Mouse (Mus musculus) T-helper 2 cell (primary cell): ENCODE results near the gene Smad6.

ENCODE experiments used
- in situ Hi-C: fragments of 300-600 bp; cut with MboI, MseI; formaldehyde crosslinking; loops from one replicate; pipeline ENCODE4 v1.15.1; 2025; ENCODE audit warnings: high pct_unique_total_duplicates

Gene Smad6

DNA sequence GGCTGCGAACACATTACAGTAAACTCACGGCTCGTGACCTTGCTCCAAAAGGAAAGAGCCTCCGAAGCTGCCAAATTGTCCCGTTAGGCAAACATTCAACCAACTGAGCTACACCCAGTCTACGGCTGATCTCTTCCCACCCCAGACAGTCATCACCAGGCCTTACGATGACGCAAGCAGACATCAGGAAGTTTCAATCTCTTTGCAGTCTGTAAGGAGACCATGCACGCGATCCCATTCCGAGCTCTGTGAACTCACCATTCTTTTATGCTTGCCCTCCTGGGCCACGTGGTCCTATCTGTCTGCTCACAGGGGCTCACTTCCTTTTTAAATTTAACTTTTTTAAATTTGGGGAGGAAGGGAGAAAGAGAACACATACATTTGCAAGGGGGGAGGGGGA lies 32.6 kb downstream of the Smad6 start:
- in situ Hi-C loops = no loop called here

DNA sequence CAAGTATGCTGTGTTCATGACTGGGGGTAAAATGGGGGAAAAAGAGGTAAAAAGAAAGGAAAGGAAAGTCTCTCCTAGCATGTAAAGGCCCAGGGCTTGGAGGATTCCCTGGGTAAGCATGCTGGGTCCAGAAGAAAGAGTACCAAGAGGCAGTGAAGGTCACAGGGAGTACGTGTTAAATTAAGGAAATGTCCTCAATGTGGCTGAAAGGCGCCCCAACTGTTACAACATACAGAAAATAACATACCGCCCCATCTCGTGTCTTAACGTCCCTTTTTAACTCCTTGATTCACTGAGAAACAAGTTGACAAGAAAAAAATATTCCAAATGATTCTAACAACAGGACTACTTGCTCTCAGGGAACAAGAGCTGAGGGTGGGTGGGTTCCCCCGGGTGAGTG lies 36.7 kb downstream of the Smad6 start:
- in situ Hi-C loops = no loop called here

DNA sequence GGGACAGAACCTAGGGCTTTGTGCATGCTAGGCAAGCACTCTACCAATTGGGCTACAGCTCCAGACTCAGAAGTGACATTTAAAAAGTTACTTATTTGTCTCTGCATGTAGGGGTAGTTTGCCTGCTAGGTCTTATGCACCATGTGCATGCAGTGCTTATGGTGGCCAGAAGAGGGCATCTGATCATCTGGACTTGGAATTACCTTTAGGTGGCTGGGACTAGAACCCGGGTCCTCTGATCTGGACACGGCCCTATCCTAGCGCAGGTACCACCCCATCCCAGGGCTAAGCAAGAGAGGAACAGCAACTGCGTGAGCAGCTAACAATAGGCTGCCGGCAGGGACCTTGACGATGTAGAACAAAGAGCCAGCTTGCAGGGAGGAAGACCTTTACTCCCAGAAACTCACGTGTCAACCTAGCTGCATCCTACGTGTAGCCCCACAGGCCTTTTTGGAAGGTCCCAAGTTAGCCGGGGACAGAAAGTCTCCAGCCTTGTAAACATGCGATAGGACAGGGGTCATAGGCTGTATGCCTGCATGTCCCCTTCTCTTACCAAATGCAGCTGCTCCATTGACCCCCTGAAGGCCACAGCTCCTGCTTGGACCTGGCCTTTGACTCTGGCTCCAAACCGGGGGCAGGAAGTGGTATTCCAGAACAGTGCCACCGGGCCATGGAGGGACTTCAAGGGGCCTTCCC lies 38.8 kb downstream of the Smad6 start:
- in situ Hi-C loops = no loop called here

DNA sequence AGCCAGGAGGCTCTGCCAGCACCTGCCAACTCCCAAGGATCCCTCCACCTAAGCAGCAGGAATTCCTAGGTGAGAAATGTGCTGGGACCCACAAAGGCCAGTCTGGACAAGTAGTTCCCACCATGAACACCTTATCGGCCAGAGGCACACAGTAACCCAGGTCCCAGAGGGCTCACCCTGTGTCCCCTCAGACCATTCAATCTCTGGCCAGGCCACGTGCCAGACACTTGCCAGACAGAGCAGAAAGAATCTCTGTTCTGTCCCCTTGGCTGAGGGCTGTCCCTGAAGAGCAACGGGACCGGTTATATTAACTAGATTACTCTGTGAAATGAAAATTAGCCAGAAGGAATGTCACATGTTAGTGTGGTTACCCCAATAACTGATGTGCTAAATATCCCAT lies 39.9 kb downstream of the Smad6 start:
- in situ Hi-C loops = no loop called here

DNA sequence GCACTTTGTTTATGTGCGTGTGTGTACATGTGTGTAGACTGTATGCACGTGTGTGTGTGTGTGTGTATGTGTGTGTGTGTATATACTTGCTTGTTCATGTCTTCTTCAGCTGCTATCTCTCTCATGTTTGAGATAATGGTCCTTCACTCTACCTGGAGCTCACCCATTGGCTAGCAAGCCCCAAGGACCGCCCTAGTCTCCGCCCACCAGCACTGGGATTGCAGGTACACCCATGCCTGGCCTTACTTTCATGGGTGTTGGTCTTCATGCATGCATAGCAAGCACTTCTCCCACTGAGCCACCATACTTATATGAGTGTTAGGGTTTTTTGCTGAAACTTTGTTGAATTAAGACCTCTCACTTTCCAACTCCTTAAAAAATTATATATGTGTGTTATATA lies 40.5 kb downstream of the Smad6 start:
- in situ Hi-C loops = no loop called here

DNA sequence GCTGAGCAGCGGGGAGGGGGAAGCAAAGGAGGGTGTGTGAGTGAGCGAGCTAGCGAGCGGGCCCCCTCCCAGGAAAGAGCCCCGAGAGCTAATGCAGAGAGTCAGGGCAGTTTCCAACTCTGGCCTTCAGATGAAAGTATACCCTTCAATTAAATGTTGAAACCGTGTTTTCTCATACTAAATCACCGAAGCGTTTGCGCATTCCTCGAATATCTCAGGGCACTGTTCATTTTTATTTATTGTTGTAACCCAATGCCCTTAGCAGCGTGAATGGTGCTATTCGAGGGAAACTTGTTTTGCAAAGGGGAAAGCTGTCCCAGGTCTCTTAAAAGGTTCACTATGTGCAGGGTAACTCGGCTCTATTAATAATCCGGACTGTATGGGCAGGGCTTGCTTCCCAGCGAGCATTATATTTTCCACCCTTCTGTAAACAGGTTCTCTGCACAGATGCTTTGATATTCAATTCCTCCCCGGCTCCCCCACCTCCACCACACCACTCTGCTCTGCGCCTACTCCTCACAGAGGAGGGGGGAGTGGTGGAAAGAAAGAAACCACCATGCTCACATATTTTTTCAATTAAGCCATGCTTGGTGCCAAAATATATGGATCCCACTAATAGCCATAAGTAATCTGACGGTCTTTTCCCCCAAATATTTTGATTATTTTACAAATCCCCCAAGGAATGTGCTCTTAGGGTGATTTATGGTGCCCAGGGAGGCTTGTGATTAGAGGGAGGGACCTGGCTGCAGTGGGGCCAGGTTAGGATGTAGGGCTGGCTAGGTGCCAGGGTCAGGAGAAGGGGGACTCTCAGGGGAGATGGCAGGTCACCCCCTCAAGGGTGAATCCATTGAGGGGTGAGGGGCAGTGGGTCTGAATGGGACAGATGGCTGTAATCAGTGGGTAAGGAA lies 41.4 kb downstream of the Smad6 start:
- in situ Hi-C loops = no loop called here

DNA sequence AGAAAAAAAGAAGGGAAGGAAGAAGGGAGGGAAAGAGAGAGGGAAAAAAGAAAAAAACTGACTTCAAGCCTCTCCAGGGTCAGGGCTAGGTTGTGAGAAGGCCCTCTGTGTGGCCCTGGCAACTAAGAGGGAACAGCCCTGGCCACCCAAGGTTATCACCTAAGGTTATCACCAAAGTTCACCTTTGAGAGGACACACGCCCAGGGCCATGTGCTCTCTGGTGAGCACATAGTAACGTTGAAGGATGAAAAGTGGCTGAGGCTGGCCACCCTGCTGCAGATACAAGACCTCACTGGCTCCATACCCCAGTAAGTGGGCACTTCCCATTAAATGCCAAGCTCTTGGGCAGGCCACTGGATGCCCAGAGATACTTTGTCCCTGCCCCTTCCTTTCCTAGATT lies 42.6 kb downstream of the Smad6 start:
- in situ Hi-C loops = no loop called here

DNA sequence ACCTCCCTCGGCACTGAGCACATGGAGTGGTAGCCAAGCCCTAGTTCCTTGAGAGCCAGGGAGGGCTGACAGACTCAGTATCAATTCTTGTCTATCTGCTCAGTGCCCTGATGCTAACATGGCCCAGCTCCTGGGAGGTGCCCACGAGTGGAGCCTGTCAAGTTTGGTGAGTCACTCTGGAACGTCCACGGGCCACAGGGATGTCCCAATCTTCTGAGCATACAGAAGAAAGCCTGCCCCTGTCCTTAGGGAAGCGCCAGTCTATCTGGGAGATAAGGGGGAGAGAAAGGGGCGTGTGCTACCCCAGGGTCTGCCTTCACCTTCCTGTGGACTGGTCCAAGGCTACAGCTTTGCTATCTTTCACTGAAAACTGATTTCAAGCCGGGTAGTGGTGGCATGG lies 43.2 kb downstream of the Smad6 start:
- in situ Hi-C loops = no loop called here

DNA sequence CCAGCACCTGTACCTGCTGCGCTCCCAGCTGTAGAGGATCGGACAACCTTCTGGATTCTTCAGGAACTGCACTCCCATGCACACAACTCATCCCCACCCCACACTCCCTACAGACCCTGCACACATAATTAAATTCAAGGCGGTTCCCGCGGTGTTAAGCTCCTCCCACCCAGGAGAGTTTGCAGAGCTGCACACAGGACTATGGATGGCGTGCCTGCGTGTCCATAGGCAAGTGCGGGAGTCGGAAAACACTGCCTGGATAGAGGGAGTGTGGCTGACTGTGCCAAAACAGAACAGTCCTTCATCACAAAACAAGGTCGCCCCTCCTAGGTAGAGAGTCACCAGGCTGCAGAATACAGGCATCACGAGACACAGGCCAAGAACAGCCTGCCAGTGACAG lies 45.9 kb downstream of the Smad6 start:
- in situ Hi-C loops = no loop called here

DNA sequence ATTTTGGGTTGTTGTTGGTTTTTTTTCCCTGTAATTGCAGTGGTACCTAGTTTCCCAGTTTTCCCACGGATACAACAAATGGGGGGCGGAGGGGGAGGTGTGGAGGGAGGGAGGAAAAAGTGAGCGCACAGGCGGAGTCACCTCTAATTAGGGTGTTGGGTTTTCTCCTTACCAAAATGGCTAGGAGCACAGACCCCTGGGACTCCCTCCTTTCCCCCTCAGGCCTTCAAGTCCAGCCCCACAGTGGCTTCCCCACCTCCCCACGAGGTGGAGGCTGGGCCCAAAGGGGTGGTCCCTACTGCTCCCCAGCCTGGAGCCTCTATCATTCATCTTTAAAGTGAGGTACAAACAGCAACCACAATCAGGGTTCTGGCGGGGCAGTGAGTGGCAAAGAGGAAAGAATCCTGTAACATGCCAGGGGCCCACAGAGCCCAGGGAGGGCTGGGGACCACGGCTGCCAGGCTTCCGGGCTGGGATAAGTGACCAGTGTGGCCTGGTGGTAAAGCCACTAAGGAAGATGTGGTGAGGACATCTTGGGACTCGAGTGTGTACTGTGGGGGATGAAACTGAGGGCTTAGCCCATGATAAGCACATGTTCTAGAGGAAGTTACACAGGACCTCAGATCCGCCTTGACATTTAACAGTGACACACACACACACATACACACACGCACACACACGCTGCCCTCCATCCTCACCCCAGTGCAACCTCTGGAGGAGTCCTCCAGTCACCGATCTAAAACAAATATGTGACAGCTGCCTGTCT lies 47.4 kb downstream of the Smad6 start:
- in situ Hi-C loops = no loop called here

DNA sequence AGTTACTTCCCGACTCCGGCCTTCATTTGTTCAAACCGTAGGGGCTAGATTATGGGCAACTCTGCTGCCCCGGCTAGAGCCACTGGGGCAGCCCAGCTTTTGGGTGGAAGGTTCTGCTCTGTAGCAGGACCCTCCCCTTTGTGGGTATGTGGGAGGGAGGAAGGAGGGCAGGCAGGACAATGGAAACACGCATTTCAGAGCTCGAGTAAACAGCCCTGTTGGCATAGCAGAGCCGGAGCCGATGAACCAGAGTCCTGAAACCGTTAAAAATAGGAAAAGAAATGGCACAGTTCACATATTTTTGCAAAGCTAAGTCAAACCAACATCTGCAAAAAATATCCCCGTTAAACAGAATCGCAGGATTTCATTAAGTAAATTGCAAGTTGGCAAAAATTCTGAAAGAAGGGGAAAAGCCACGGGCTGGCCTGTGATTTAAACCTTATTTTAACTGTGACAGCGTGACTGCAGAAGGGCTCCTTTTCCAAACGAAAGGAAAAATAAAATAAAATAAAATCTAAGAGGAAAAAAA lies 48.1 kb downstream of the Smad6 start:
- in situ Hi-C loops = no loop called here

DNA sequence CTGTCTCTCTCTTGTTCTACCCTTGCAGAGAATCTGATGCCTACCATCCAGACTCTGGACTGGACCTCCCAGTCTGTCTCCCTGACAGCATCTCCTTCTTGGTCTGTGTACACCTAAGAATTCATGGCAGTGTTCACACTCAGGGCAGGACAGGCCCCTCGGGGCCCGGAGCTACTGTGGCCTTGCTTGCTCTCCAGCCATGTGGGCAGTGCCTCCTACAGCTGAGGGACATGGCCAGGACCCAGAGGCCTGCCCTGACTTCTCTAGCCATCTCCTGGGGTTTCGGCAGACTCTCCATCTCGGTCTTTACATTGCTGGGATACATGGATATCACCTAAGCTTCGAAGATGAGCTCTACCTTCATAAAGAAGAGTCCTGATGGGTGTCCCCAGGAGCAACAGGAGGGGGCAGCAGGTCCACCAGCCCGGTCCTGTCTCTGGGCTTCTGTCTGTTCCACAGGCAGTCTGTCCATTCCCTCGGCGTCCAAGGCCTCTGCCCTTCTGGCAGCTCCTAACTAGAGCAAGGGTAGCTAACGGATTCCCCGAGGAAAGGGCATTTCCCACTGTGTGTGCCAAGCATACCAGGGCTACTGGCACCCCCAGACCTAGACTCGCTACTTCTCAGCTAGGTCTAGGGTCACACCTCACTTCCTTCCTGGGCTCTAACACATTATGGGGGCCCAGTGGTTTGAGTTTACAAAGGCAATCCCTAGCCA lies 49.1 kb downstream of the Smad6 start:
- in situ Hi-C loops = no loop called here

DNA sequence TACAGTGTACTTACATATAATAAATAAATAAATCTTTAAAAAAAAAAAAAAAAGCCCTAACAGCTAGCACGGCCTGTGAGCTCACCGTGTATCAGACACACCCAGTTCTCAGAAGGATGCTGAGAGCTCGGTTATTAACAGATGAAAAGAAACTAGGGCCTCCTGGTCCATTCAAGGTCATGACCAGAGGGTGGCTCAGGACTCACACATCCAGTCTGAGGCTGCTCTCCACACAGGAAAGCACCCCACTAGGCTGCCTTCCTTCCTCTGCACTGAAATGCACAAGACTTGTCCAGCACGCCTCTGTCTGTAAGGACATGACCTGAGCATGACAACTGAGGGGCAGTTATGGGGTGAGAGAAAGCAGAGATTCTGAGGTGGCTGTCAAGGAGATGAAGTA lies 50.3 kb downstream of the Smad6 start:
- in situ Hi-C loops = no loop called here

DNA sequence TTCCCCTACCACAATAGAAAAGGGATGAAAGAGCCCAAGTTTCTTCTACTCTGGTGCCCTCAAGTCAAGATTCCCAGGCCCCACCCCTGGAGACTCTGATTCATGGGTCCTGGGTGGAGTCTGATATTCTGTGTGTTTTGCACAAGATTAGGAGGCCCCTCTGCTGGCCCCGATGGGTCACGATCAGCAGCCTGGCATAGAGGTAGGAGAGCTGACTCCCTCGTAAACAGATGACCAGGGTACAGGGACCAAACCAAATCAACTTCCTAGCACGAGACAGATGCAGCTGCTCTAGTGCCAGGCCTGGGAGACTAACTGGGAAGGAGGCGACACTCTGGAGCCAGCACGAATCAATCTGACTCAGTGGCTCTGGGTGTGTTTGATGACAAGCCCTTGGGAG lies 51.0 kb downstream of the Smad6 start:
- in situ Hi-C loops = no loop called here

DNA sequence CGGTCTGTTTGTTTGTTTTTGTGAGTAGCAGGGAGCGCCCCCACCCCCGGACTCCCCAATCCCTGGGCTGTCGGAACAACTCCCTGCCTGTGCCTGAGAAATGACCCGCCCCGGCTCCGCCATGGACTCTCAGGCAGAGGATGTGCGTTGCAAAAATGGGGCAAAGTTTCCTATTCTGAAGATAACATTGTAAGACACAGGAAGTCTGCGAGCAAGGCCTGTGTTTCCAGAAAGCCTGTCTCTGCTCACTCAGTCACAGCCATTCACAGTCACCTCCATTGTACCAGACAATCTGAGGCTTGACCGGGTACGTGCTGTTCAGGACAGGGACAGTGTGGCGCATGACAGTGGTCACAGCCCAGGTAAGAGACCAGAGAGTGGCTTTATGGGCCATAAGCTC lies 51.5 kb downstream of the Smad6 start:
- in situ Hi-C loops = no loop called here

DNA sequence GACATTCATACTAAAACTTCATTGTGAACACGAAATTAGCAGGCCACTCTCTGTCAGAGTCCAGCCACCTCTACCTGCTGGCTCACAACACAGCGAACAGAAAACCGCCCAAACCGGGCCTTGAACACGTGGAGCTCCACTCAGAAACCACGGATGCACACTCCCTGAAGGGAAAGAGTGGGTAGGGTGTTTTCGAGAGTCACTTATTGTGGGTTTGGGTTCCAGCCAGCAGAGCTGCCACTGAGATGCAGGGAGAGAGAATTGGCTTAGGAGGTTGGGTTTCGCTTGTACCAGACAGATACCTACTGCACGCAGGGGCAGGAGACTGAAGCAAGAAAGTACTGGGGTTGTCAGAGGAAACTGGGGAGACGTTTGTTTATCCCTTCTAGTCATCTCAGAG lies 52.4 kb downstream of the Smad6 start:
- in situ Hi-C loops = no loop called here

DNA sequence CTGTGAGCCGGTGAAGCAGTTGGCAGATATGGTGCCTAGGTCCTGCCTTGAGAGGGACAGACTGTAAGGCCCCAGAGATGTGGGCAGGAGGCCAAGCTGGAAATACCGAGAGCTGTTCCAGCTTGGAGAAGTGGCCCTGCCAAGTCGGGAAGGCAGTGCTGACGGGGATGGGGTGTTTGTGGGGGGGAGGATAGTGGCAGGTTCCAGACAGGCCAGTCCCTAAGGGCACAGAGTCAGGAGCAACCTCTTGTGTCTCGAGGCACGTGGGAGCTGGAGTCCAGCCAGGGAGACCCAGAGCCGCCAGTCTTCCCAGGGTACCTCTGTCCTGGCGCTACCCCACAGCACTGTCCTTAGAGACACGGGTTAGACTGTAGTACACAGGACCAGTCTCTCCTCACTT lies 53.3 kb downstream of the Smad6 start:
- in situ Hi-C loops = no loop called here

DNA sequence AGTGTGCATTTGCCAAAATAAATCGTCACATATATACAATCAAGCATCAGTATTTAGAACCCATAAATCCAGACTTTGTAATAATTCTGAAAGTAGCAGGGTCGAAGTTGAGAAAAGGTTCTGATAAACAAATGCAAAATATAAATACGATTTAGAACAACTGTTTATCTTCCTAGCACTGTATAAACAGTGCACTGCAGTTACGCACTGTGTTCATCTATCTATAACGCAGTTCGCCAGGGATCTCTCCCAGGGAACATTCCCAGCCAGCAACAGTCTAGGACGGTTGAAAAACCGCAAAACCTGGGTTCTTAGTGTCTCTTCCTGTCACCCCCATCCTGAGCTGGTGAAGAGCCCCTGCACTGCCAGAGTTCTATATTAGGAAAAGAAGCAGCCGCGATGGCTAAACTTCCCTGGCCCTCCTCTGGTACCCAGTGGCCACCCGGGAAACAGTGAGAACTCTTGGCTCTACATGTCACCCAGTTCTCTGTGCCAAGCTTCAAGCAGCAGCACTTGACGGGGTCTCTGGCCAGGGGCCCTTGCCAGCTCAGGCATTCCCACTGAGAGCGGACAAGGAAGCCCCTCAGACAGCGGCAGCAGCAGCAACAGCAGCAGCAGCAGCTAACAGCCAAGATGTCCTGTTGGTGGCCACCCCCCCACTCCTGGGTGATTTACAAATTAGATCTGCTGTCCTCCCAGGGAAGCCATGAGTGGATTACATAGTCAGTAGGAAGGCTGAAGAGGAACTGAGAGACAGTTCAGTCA lies 54.3 kb downstream of the Smad6 start:
- in situ Hi-C loops = no loop called here

DNA sequence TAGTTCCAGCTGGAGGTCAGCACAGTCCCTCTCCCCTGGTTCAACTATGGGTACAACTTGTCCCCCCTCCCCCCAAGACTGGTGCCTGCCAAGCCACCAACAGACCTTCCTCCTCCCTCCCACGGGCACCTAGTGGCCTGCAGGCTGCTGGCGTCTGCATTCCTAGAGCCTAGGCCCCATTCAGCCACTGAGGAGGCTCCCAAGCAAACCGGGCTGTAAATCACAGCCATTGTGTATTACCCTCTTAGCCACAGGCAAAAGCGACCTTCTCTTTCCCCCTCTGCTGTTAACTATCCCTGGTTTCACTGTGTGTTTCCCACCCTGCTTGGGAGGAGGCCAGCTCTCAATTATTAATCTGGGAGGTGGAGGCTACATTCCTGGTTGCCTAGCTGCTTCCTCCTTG lies 56.3 kb downstream of the Smad6 start:
- in situ Hi-C loops = no loop called here

DNA sequence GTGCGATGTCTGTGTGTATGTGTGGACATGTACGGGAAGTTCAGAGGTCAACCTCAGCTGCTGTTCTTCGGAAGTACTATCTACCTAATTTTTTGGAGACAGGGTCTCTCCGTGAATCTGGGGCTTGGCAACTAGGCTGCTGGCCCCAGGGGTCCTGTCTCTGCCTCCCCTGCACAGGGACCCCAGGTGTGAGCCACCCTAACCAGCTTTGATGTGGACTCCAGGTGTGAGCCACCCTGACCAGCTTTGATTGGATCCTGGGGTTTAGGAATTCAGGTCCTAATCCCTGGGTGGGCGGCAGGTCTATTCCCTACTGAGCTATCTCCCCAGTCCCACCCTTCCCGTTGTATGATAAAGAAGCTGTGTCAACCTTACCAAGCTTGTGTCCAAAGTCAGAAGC lies 60.0 kb downstream of the Smad6 start:
- in situ Hi-C loops = no loop called here

DNA sequence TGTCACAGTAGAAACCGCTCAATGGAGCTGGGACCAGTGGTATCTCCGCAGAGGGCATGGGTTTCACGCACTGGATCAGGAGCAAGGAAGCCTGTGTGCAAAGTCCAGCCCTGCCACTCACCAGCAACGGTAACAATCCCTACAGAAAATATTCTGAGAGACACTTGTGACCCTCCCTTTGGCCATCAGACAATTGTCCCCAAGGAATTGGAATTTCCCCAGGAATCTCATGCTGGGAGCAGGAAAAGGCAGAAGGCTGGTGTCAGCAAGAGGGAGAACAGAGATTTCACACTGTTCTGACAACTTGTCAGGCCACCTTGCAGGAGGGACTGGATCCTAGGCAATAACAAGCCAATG lies 61.1 kb downstream of the Smad6 start:
- in situ Hi-C loops = no loop called here
